Mouse (Mus musculus) left cerebral cortex, postnatal 25 days (tissue): Measurements from ENCODE around the gene Stox1. TPM values are rescaled to one million over a fixed set of nuclear protein-coding genes. Genes with fewer than 3 reads are reported as not detected.

Experiments used
- DNase-seq, 2 experiments: peaks; one replicate each; pipeline ENCODE4 v3.0.0; 2022; ENCODE audit warnings: low spot score in 2 of 2, mixed read lengths in 1 of 2
- intact Hi-C: fragments of 180-260 bp; cut with DNase I; formaldehyde crosslinking; loops from one replicate; pipeline ENCODE4 v1.15.1; 2025
- microRNA-seq, 2 experiments: library from miRNA; unstranded; fragments of <30 nt; microRNA quantifications; one replicate each; pipeline ENCODE4 v1.2.0; 2022
- total RNA-seq, 2 experiments: library from RNA; stranded (reverse); gene quantifications; 2 replicates each; pipeline ENCODE4 v1.2.3; 2021

Gene Stox1
- total RNA-seq, 2 experiments from 2014 or later: 4.8 to 6.9 TPM

- DNase-seq: no peak
- intact Hi-C loops: no loop called here
Measured at GRCm38 (mm10) chr10:62669245-62669644, 56.7 kb downstream of the Stox1 start.

GRCm38 (mm10) chr10:62668463-62668862 is 57.5 kb downstream of the Stox1 start:
- DNase-seq: no peak
- intact Hi-C loops: no loop called here

GRCm38 (mm10) chr10:62668043-62668442 is 57.9 kb downstream of the Stox1 start:
- intact Hi-C loops: no loop called here
- no peak for DNase-seq

- intact Hi-C loops: no loop called here
- no peak for DNase-seq
Measured at GRCm38 (mm10) chr10:62664963-62665590, 60.9 kb downstream of the Stox1 start.

- intact Hi-C loops: no loop called here
- DNase-seq: no peak
Measured at GRCm38 (mm10) chr10:62664171-62664570, 61.8 kb downstream of the Stox1 start.

GRCm38 (mm10) chr10:62656711-62657110 is 69.2 kb downstream of the Stox1 start:
- intact Hi-C loops: no loop called here
- DNase-seq: no peak

- intact Hi-C loops: loop anchor here (1.0 to 5.0 kb wide), 3 partner anchors 73 to 165 kb away; partner anchors contain the start of genes Ccar1 and Vps26a
- DNase-seq: no peak
Measured at GRCm38 (mm10) chr10:62651961-62652360, 74.0 kb downstream of the Stox1 start.

GRCm38 (mm10) chr10:62650881-62651810 is 74.8 kb downstream of the Stox1 start, which contains the start of gene Ddx50:
TSS of gene Ddx50 (minus strand) at chr10:62651218.
- intact Hi-C loops: loop anchor here (1.0 to 5.0 kb wide), 3 partner anchors 74 to 164 kb away; partner anchors contain the start of genes Ccar1 and Vps26a
- peak; percentile 100 for DNase-seq

- intact Hi-C loops: loop anchor here (2.0 to 5.0 kb wide), 2 partner anchors 142 to 163 kb away; partner anchors contain the start of genes Ccar1 and Vps26a
- DNase-seq: peak in 1 of 2 experiments; percentile 6
Measured at GRCm38 (mm10) chr10:62650358-62650782, 75.6 kb downstream of the Stox1 start.

Small RNA genes lying within 50 kb of the gene (microRNA-seq; reads per million reads assigned to microRNA genes)
- gene Mir7215: 0 reads per million in 2 experiments

Other genes with a start within 250 kb of the Stox1 start
- gene Vps26a, start 239.3 kb downstream of the Stox1 start, total RNA-seq: 10 to 100 TPM; 48.9 to 52.9 TPM
- gene Srgn, start 198.7 kb downstream of the Stox1 start, total RNA-seq: 1 to 10 TPM; 8.2 to 9.1 TPM
- gene Kif1bp, start 147.7 kb downstream of the Stox1 start, total RNA-seq: 100 to 1,000 TPM; 169 to 181 TPM
- 10 to 100 TPM; 21.7 to 22.2 TPM for gene Ddx21, start 123.8 kb downstream of the Stox1 start, total RNA-seq
- gene Ddx50, start 74.9 kb downstream of the Stox1 start, total RNA-seq: 10 to 100 TPM; 85.1 to 95.6 TPM
- gene Ccar1, start 66.2 kb upstream of the Stox1 start, total RNA-seq: 10 to 100 TPM; 53.5 to 55.1 TPM
- 10 to 100 TPM; 21.1 to 26.0 TPM for gene Tet1, start 182.9 kb upstream of the Stox1 start, total RNA-seq
- 10 to 100 TPM; 37.4 to 41.9 TPM for gene Slc25a16, start 194.5 kb upstream of the Stox1 start, total RNA-seq
- gene Dna2, start 220.9 kb upstream of the Stox1 start, total RNA-seq: 1 to 10 TPM; 1.7 to 1.9 TPM